1 mouse cellular context compared by ENCODE assay signal in genomic region chr11:103324723-103325122, GRCm38 (mm10).
A peak's percentile ranks its signal among the peaks of the same experiment; 100 is the strongest.
TF ChIP-seq lines count a peak whose summit lies in the region.

No protein-coding gene starts in this region.

TF ChIP-seq in myocyte, 11 proteins besides CTCF, POLR2A, EP300 and RAD21 (continued from another document):
- peak in 2 of 3 experiments; percentile 13 to 46 for TF ChIP-seq MYOG (IDR thresholded peaks at IDR 0.05; ENCODE audit: control insufficient read depth in 1 of 3, insufficient read depth in 1 of 3, insufficient read length in 2 of 3, low read depth in 2 of 3)
- TF ChIP-seq SRF (IDR thresholded peaks at IDR 0.05; ENCODE audit: control insufficient read depth, insufficient read length, low read depth), result no peak
